26 mouse cellular contexts compared by ENCODE assay signal in the genomic region with DNA sequence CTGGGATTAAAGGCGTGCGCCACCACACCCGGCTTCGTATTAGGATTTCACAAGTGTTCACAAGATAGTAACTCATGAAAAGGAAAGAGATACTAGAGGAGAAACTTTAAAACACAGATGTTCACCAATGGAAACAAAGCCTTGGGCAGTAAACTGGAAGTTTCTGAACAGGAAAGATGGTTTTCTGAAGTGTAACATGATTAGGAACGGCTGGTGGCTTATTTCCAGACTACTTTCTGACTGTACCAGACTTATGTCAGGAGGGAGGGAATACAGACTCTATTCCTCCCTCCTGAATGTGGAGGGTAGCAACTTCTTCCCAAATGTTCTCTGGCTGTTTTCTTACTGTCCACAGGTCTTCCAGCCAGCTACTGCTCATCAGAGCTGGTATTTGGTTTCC.
"Had no signal": no experiment of that assay in that cellular context is flagged by ENCODE, and none has a peak within 500 bp of the region (broad histone marks: within the 10 kb centered on the region; RNA-seq: fewer than 3 reads in every experiment).

No protein-coding gene starts in this region.

- H3K36me3 ChIP-seq: heart, embryonic 10.5 days; heart, embryonic 12.5 days; hindbrain, embryonic 10.5 days; hindbrain, embryonic 12.5 days; intestine, embryonic 15.5 days; kidney, embryonic 15.5 days; limb, embryonic 13.5 days had no signal

- H3K27ac ChIP-seq: gastrocnemius, adult 2 months; heart, embryonic 10.5 days; hindbrain, embryonic 10.5 days; hindbrain, embryonic 12.5 days; hindbrain, embryonic 14.5 days; intestine, embryonic 15.5 days; kidney, embryonic 15.5 days; kidney, postnatal 0 days; limb, embryonic 13.5 days had no signal

- ATAC-seq: forebrain, embryonic 16.5 days; hindbrain, embryonic 16.5 days; inflammation-experienced regulatory T-cells, adult 6 months; intestine, embryonic 15.5 days; intestine, postnatal 0 days had no signal

- DNase-seq: gastrocnemius, adult 2 months; gastrocnemius, postnatal 10 days; gastrocnemius, postnatal 25 days; heart, adult 18-20 months; heart, postnatal 10 days; heart, postnatal 4 days; kidney, adult 18-20 months; kidney, adult 9 months; kidney, postnatal 14 days; kidney, postnatal 36 days; layer of hippocampus, adult 9-11 months; layer of hippocampus, postnatal 36 days; left cerebral cortex, postnatal 4 days had no signal

- H3K4me2 ChIP-seq: heart, embryonic 12.5 days; hindbrain, embryonic 12.5 days; hindbrain, embryonic 14.5 days; intestine, embryonic 15.5 days; kidney, embryonic 15.5 days; limb, embryonic 13.5 days had no signal

- H3K4me1 ChIP-seq: hindbrain, embryonic 12.5 days; intestine, embryonic 15.5 days; kidney, embryonic 15.5 days had no signal

- H3K27me3 ChIP-seq: heart, embryonic 12.5 days; hindbrain, embryonic 12.5 days; intestine, embryonic 15.5 days; kidney, embryonic 15.5 days; limb, embryonic 13.5 days had no signal

- H3K4me3 ChIP-seq: gastrocnemius, adult 2 months; heart, embryonic 10.5 days; heart, embryonic 12.5 days; hindbrain, embryonic 10.5 days; hindbrain, embryonic 12.5 days; intestine, embryonic 15.5 days; kidney, embryonic 15.5 days; limb, embryonic 13.5 days had no signal

- H3K9ac ChIP-seq: heart, embryonic 12.5 days; hindbrain, embryonic 12.5 days; hindbrain, embryonic 14.5 days; intestine, embryonic 15.5 days; kidney, embryonic 15.5 days; limb, embryonic 13.5 days had no signal

- H3K9me3 ChIP-seq: heart, embryonic 10.5 days; heart, embryonic 12.5 days; hindbrain, embryonic 10.5 days; hindbrain, embryonic 12.5 days; intestine, embryonic 15.5 days; kidney, embryonic 15.5 days; limb, embryonic 13.5 days had no signal
